Mouse (Mus musculus) ES-E14 (cell line): ENCODE measurements around the gene Ube4a. TPM values are rescaled to one million over a fixed set of nuclear protein-coding genes. Genes with fewer than 3 reads are reported as not detected.

ENCODE experiments used
- DNase-seq: peaks from one replicate; pipeline ENCODE4 v3.0.0-alpha.2; 2013; ENCODE audit warnings: low read depth, low spot score
- H3K27ac ChIP-seq: 2 replicates; pipeline ENCODE4 v1.5.1; 2012; ENCODE audit warnings: low read depth, mild to moderate bottlenecking, low read length, moderate library complexity, mixed read lengths; ENCODE audit not compliant: poor library complexity, insufficient read depth, severe bottlenecking
- H3K36me3 ChIP-seq: 2 replicates; pipeline ENCODE4 v1.6.1; 2012; ENCODE audit warnings: mild to moderate bottlenecking, low read length, moderate library complexity, mixed read lengths; ENCODE audit not compliant: control insufficient read depth, poor library complexity, insufficient read depth, severe bottlenecking
- H3K4me1 ChIP-seq, 2 experiments: fragments of 150-350 bp in 1 of 2; sonication (generic) in 1 of 2; 2 replicates each; pipeline ENCODE4 v1.6.1; 2012; ENCODE audit warnings: low read length in 2 of 2, mild to moderate bottlenecking in 1 of 2, mixed read lengths in 1 of 2; ENCODE audit not compliant: control insufficient read depth in 2 of 2, insufficient read depth in 2 of 2, poor library complexity in 1 of 2
- H3K4me3 ChIP-seq, 2 experiments: fragments of 150-350 bp in 1 of 2; sonication (generic) in 1 of 2; 2 replicates each; pipeline ENCODE4 v1.5.1; 2012; ENCODE audit warnings: low read length in 2 of 2, low read depth in 1 of 2, mild to moderate bottlenecking in 1 of 2, mixed read lengths in 1 of 2; ENCODE audit not compliant: insufficient read depth in 1 of 2, poor library complexity in 1 of 2, severe bottlenecking in 1 of 2
- H3K9ac ChIP-seq: 2 replicates; pipeline ENCODE4 v1.6.1; 2012; ENCODE audit warnings: low read depth, mild to moderate bottlenecking, low read length, mixed read lengths; ENCODE audit not compliant: poor library complexity, insufficient read depth, severe bottlenecking
- H3K9me3 ChIP-seq: fragments of 150-350 bp; sonication (generic); 2 replicates; pipeline ENCODE4 v1.6.1; 2012; ENCODE audit warnings: low read depth, mild to moderate bottlenecking, low read length; ENCODE audit not compliant: control insufficient read depth, insufficient read depth
- CHD2 ChIP-seq: IDR thresholded peaks from 2 replicates; pipeline ENCODE4 v1.6.1; 2014; ENCODE audit warnings: mild to moderate bottlenecking, low read depth, low read length, inconsistent platforms
- HCFC1 ChIP-seq: IDR thresholded peaks from 2 replicates; pipeline ENCODE4 v1.6.1; 2012; ENCODE audit warnings: low read length, inconsistent platforms, borderline replicate concordance; ENCODE audit not compliant: insufficient read depth
- MAFK ChIP-seq: IDR thresholded peaks from 2 replicates; pipeline ENCODE4 v1.6.1; 2014; ENCODE audit warnings: mild to moderate bottlenecking, low read depth, low read length, inconsistent platforms; ENCODE audit not compliant: insufficient read depth
- ZC3H11A ChIP-seq: IDR thresholded peaks from 2 replicates; pipeline ENCODE4 v1.6.1; 2012; ENCODE audit warnings: low read depth, mild to moderate bottlenecking, inconsistent platforms, low read length, borderline replicate concordance
- ZNF384 ChIP-seq: IDR thresholded peaks from 2 replicates; pipeline ENCODE4 v1.6.1; 2012; ENCODE audit warnings: low read depth, low read length, inconsistent platforms
- in situ Hi-C, 2 experiments: fragments of 600-800 bp; cut with MboI; formaldehyde crosslinking; loops; one replicate each; pipeline ENCODE4 v1.15.1; 2025; ENCODE audit warnings: low sequenced_read_pairs in 2 of 2, inconsistent platforms in 1 of 2; ENCODE audit not compliant: unreplicated experiment in 2 of 2
- total RNA-seq: library from RNA; depleted of rRNA; stranded (reverse); fragments of 300-350 nt; gene quantifications from 2 replicates; pipeline ENCODE4 v1.2.3, GENCODE M21; 2012

Gene Ube4a
- total RNA-seq, 1 experiment: 46.5 TPM

DNA sequence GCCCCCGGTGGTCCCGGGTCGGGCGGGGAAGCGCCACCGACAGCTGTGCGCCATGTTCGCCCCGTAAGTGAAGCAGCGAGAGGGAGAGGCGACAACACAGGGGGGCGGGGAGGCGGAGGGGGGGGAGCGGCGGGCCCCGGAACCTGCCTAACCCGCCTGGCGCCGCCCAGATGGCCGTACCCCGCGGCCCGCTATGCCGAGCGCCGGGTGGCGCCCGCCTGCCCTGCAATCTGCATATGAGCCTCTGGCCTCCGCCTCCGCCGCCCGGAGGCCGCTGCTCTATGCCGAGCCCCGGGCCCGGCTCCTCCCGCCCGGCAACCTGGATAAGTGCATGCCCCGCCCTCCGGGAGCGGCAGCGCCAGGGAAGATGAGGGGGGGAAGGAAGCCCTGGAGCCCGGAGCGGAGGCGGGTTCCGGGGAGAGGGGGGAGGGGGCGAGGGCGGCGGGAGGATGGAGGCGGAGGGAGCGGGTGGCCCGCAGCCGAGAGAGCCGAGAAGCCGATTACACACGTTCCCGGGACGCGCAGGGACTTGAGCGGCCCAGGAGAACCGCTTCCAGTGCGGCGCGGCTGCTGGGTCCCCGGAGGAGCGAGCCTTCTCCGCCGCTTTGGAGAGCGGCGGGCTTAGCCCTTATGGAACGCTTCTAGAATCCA, 84.1 kb downstream of the Ube4a start, which contains the start of gene Kmt2a:
Gene Kmt2a (minus strand): TSS at position 76 of the 651 bp plus-strand sequence.
- H3K9me3 ChIP-seq: no peaks in the 10 kb centered on the region
- H3K4me1 ChIP-seq: peaks cover 0 to 11% of the 10 kb centered on the region in 2 experiments; a peak in 2 of 4 replicates
- peak within 1 kb of the TSS; percentile 91 for H3K27ac ChIP-seq
- peak within 1 kb of the TSS; percentile 86 for H3K9ac ChIP-seq
- TF ChIP-seq HCFC1 (peak; percentile 83; the same call in 1 of the 2 replicates), MAFK (no peak), CHD2 (no peak)
- in situ Hi-C loops: no loop called here
- peaks cover 3% of the 10 kb centered on the region for H3K36me3 ChIP-seq
- peak; percentile 87 for DNase-seq
- peak within 1 kb of the TSS; percentile 91 to 95 for H3K4me3 ChIP-seq

- H3K4me1 ChIP-seq: peaks cover 0 to 12% of the 10 kb centered on the region in 2 experiments; a peak in 2 of 4 replicates
- in situ Hi-C loops: no loop called here
- H3K9me3 ChIP-seq: no peaks in the 10 kb centered on the region
- peak overlapping the region; percentile 91 to 95 for H3K4me3 ChIP-seq
- no peak for DNase-seq
- peak overlapping the region; percentile 86 for H3K9ac ChIP-seq
- H3K36me3 ChIP-seq: peaks cover 3% of the 10 kb centered on the region
- H3K27ac ChIP-seq: peak overlapping the region; percentile 91
- no peak for TF ChIP-seq HCFC1
- no peak for TF ChIP-seq ZC3H11A
- no peak for TF ChIP-seq CHD2
- no peak for TF ChIP-seq ZNF384
- no peak for TF ChIP-seq MAFK
Observed at GRCm38 (mm10) chr9:44880309-44881081, 84.9 kb downstream of the Ube4a start.

- in situ Hi-C loops: no loop called here
- DNase-seq: no peak
- peaks cover 0 to 15% of the 10 kb centered on the region in 2 experiments; a peak in 2 of 4 replicates for H3K4me1 ChIP-seq
Observed at GRCm38 (mm10) chr9:44879694-44880271, 85.6 kb downstream of the Ube4a start.

DNA sequence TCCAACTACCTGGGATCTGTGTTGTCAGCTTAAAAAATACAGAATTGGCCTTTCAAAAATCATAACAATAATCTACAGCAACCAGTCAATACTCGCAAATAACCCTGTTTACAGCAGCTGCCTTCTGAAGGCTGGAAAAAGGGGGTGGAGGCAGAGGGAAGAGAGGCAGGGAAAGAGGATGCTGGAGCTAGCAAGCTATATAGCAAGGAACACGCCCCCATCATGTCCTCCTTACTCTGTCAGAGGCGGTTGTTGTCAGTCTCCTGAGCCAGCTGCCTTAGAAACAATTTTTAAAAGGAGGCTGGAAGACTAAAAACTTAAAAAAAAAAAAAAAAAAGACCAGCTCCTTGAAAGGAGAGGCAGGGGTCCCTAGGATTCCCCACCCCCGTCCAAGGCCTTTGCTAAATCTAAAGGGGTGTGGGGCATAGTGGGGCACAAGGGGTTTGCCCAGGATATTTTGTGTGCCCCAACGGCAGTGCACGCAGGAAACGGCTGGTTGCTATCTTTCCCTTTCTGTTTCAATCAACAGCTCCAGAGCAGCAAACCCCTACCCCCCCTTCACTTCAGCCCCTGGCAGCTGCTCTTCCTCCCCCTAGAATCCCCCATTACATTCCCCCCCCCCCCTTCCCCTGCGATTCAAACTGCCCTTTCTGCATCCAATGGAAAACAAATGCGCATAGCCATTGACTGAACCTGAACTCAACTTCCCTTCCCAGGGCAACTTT, 86.5 kb downstream of the Ube4a start:
- Histone ChIP-seq H3K9me3 (no peaks in the 10 kb centered on the region), H3K27ac (no peak overlapping the region), H3K4me1 (peaks cover 0 to 15% of the 10 kb centered on the region in 2 experiments; a peak in 2 of 4 replicates), H3K9ac (peak overlapping the region; percentile 61), H3K36me3 (peaks cover 3% of the 10 kb centered on the region), H3K4me3 (peak overlapping the region; percentile 91 to 95; a peak in 3 of 4 replicates)
- in situ Hi-C loops: no loop called here
- DNase-seq: no peak
- TF ChIP-seq HCFC1 (no peak), CHD2 (no peak), MAFK (no peak), ZC3H11A (no peak), ZNF384 (no peak)

More at GRCm38 (mm10) chr9:44879694-44880271, 85.6 kb downstream of the Ube4a start:
- Histone ChIP-seq H3K36me3 (peaks cover 3% of the 10 kb centered on the region), H3K9me3 (no peaks in the 10 kb centered on the region), H3K27ac (no peak overlapping the region), H3K9ac (peak overlapping the region; percentile 86), H3K4me3 (peak overlapping the region; percentile 91 to 95)
- TF ChIP-seq ZNF384 (no peak), ZC3H11A (no peak), CHD2 (no peak), HCFC1 (no peak), MAFK (no peak)
